Mouse (Mus musculus): ENCODE data around the gene 4931406C07Rik. TPM values are rescaled to one million over a fixed set of nuclear protein-coding genes. Genes with fewer than 3 reads are reported as not detected.
"Not testable (repeated sequence)": the region's sequence is repeated elsewhere in the genome, so short reads cannot be mapped to it uniquely, and the experiment has no call there.

4931406C07Rik gene
- 4.8 and 5.4 TPM in 2 replicates for polyA plus RNA-seq (2012; rRNA removed)

GRCm38 (mm10) chr9:15306398-15307119 is at the start of gene 4931406C07Rik:
Gene 4931406C07Rik (minus strand): TSS chr9:15306448.
- WGBS: under 1% methylated on average over 35 of the region's 35 CpGs
- H3K27me3 ChIP-seq (ENCODE audit: control insufficient read depth, insufficient read depth, low read length): no peaks in the 10 kb centered on the region
- TF ChIP-seq POLR2A (IDR thresholded peaks at IDR 0.05; ENCODE audit: control insufficient read depth, extremely low read depth, insufficient read depth, low read length, poor library complexity) (no peak), CTCF (IDR thresholded peaks at IDR 0.05; ENCODE audit: borderline replicate concordance, control insufficient read depth, extremely low read depth, insufficient read depth, low read length, poor library complexity) (no peak)
- H3K36me3 ChIP-seq (ENCODE audit: control insufficient read depth, insufficient read depth, low read length): peaks cover 36% of the 10 kb centered on the region
- peak within 1 kb of the TSS; percentile 44; the same call in 1 of the 2 replicates for H3K27ac ChIP-seq (ENCODE audit: control insufficient read depth, insufficient read depth, low read length)
- H3K4me3 ChIP-seq (ENCODE audit: control insufficient read depth, insufficient read depth, low read length): peak within 1 kb of the TSS; percentile 97
- peaks cover 6% of the 10 kb centered on the region for H3K4me1 ChIP-seq (replicated peaks; ENCODE audit: control insufficient read depth, insufficient read depth, low read length)
- no peak for DNase-seq

GRCm38 (mm10) chr9:15349925-15350324 is 43.7 kb upstream of the 4931406C07Rik start:
- TF ChIP-seq CTCF (IDR thresholded peaks at IDR 0.05; ENCODE audit: borderline replicate concordance, control insufficient read depth, extremely low read depth, insufficient read depth, low read length, poor library complexity): no peak
- Histone ChIP-seq H3K27ac (ENCODE audit: control insufficient read depth, insufficient read depth, low read length) (no peak overlapping the region), H3K27me3 (ENCODE audit: control insufficient read depth, insufficient read depth, low read length) (no peaks in the 10 kb centered on the region), H3K4me1 (replicated peaks; ENCODE audit: control insufficient read depth, insufficient read depth, low read length) (no peaks in the 10 kb centered on the region), H3K36me3 (ENCODE audit: control insufficient read depth, insufficient read depth, low read length) (peaks cover 50% of the 10 kb centered on the region), H3K4me3 (ENCODE audit: control insufficient read depth, insufficient read depth, low read length) (no peak overlapping the region)
- WGBS: 91% methylated on average over 2 of the region's 2 CpGs
- DNase-seq: no peak

- H3K4me3 ChIP-seq (ENCODE audit: control insufficient read depth, insufficient read depth, low read length): no peak overlapping the region
- no peak overlapping the region for H3K27ac ChIP-seq (ENCODE audit: control insufficient read depth, insufficient read depth, low read length)
- no peak for DNase-seq
- TF ChIP-seq CTCF (IDR thresholded peaks at IDR 0.05; ENCODE audit: borderline replicate concordance, control insufficient read depth, extremely low read depth, insufficient read depth, low read length, poor library complexity): no peak
- no peak for TF ChIP-seq POLR2A (IDR thresholded peaks at IDR 0.05; ENCODE audit: control insufficient read depth, extremely low read depth, insufficient read depth, low read length, poor library complexity)
- H3K4me1 ChIP-seq (replicated peaks; ENCODE audit: control insufficient read depth, insufficient read depth, low read length): no peaks in the 10 kb centered on the region
- no peaks in the 10 kb centered on the region for H3K27me3 ChIP-seq (ENCODE audit: control insufficient read depth, insufficient read depth, low read length)
- H3K36me3 ChIP-seq (ENCODE audit: control insufficient read depth, insufficient read depth, low read length): peaks cover 65% of the 10 kb centered on the region
- 97% methylated on average over 4 of the region's 4 CpGs for WGBS
Observed at GRCm38 (mm10) chr9:15337776-15338175, 31.5 kb upstream of the 4931406C07Rik start.

GRCm38 (mm10) chr9:15318170-15318742 is 12.0 kb upstream of the 4931406C07Rik start:
- DNase-seq: no peak
- TF ChIP-seq POLR2A (IDR thresholded peaks at IDR 0.05; ENCODE audit: control insufficient read depth, extremely low read depth, insufficient read depth, low read length, poor library complexity) (no peak), CTCF (IDR thresholded peaks at IDR 0.05; ENCODE audit: borderline replicate concordance, control insufficient read depth, extremely low read depth, insufficient read depth, low read length, poor library complexity) (no peak)
- H3K27ac ChIP-seq (ENCODE audit: control insufficient read depth, insufficient read depth, low read length): no peak overlapping the region
- H3K36me3 ChIP-seq (ENCODE audit: control insufficient read depth, insufficient read depth, low read length): peaks cover 52% of the 10 kb centered on the region
- no peak overlapping the region for H3K4me3 ChIP-seq (ENCODE audit: control insufficient read depth, insufficient read depth, low read length)
- 92% methylated on average over 2 of the region's 2 CpGs for WGBS
- H3K27me3 ChIP-seq (ENCODE audit: control insufficient read depth, insufficient read depth, low read length): no peaks in the 10 kb centered on the region
- H3K4me1 ChIP-seq (replicated peaks; ENCODE audit: control insufficient read depth, insufficient read depth, low read length): no peaks in the 10 kb centered on the region

- H3K27me3 ChIP-seq (ENCODE audit: control insufficient read depth, insufficient read depth, low read length): no peaks in the 10 kb centered on the region
- no peak for DNase-seq
- H3K27ac ChIP-seq (ENCODE audit: control insufficient read depth, insufficient read depth, low read length): no peak overlapping the region
- TF ChIP-seq POLR2A (IDR thresholded peaks at IDR 0.05; ENCODE audit: control insufficient read depth, extremely low read depth, insufficient read depth, low read length, poor library complexity): no peak
- TF ChIP-seq CTCF (IDR thresholded peaks at IDR 0.05; ENCODE audit: borderline replicate concordance, control insufficient read depth, extremely low read depth, insufficient read depth, low read length, poor library complexity): no peak
- 89% methylated on average over 5 of the region's 5 CpGs for WGBS
- H3K4me1 ChIP-seq (replicated peaks; ENCODE audit: control insufficient read depth, insufficient read depth, low read length): no peaks in the 10 kb centered on the region
- no peak overlapping the region for H3K4me3 ChIP-seq (ENCODE audit: control insufficient read depth, insufficient read depth, low read length)
- H3K36me3 ChIP-seq (ENCODE audit: control insufficient read depth, insufficient read depth, low read length): peaks cover 50% of the 10 kb centered on the region
Observed at GRCm38 (mm10) chr9:15317223-15318169, 11.2 kb upstream of the 4931406C07Rik start.

GRCm38 (mm10) chr9:15316296-15316695 is 10.0 kb upstream of the 4931406C07Rik start:
- 100% methylated on average over 2 of the region's 2 CpGs for WGBS
- peaks cover 57% of the 10 kb centered on the region for H3K36me3 ChIP-seq (ENCODE audit: control insufficient read depth, insufficient read depth, low read length)
- DNase-seq: not testable (repeated sequence)

More at GRCm38 (mm10) chr9:15316296-15316695, 10.0 kb upstream of the 4931406C07Rik start:
- not testable (repeated sequence) for H3K4me3 ChIP-seq (ENCODE audit: control insufficient read depth, insufficient read depth, low read length); H3K4me1 ChIP-seq (replicated peaks; ENCODE audit: control insufficient read depth, insufficient read depth, low read length); H3K27me3 ChIP-seq (ENCODE audit: control insufficient read depth, insufficient read depth, low read length); H3K27ac ChIP-seq (ENCODE audit: control insufficient read depth, insufficient read depth, low read length)
